Mouse (Mus musculus) Muller cell, postnatal 12 days (primary cell): Measurements from ENCODE around the gene Kat6b.

Experiments used
- DNase-seq: peaks from one replicate; pipeline ENCODE4 v3.0.0-alpha.2; 2015; ENCODE audit errors: inconsistent ontology term

The Kat6b gene

DNA sequence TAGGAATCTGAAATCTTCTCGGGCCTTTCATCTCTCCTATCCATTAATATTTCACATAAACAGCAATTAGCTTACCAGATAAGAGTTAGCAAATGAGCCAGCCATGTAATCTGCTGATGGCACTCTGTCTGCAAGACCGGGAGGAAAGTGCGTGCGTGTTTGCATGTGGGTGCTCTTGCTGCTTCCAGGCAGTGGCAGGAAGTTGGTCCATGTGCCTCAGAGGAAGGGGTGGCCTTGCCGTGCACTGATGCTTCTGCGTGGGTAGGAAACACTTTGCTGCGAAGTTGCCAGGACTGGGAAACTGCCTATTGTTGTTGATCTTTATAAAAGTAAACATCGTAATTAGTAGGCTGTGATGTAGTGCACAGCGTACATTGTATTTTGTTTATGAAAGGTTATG is 42.0 kb downstream of the Kat6b start:
- peak; percentile 13 for DNase-seq

DNA sequence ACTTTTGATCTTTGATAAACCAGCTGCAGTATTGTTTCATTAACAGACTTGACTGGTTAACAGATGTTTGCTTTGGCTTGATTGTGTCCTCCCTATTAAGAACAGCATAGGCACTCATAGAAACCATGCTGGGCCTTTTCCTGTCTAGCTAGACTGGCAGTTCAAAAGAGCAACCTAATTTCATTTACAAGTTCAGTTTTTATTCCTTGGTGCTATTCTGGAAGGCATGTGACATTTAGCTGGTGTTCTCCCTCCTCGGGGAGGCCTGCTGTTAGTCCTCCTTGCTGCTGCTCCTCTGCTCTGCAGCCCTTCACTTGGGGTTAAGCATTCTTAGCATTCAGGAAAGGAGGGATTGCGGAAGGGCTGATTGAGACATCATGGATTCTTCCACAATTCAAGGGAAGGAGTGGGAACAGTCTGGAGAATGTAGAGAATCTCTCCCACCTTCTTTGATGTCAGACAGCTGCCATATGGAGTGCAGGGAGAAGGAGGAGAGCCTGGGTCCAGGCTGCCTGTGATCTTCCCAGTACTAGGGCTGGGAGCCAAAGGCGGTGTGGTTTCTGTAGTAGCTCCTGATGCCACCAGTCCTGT is 42.7 kb downstream of the Kat6b start:
- DNase-seq: peak; percentile 80

DNA sequence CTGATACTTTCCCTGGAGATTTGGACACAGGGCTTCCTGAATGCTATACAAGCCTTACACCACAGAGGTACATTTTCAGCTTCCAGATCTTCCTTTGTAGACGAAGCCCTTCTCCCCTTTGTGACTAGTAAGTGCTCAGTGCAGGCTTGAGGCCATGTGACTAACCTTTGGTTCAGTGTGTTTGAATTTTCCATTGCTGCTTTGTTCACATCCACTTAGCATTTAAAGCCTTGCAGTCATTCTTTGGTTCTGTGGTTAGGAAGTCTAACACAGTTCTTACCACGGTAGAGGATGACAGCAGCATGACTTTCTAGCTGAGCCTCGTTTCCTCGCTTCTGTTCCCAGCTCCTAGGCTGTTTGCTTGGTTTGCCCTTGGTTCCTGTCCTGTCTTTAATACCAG is 44.4 kb downstream of the Kat6b start:
- DNase-seq: peak; percentile 64

DNA sequence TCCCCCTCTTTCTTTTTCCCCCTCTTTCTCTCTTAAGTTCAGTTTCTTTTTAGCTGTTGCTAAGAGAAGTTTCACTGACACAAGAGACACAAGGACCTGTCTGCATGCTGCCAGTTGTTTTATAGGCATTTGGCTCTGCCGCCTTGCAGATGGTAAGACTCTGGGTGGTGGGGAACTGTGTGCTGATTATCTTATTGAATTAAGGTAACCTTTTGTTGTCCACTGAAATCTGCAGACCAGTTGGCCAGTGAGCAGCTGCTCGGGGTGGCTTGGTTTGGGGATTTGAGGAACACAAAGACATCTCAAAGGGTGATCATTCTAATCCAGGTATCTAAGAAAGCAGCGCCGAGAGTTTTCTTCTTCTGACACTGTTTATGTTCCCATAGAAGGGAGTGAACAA is 52.3 kb downstream of the Kat6b start:
- DNase-seq: no peak

DNA sequence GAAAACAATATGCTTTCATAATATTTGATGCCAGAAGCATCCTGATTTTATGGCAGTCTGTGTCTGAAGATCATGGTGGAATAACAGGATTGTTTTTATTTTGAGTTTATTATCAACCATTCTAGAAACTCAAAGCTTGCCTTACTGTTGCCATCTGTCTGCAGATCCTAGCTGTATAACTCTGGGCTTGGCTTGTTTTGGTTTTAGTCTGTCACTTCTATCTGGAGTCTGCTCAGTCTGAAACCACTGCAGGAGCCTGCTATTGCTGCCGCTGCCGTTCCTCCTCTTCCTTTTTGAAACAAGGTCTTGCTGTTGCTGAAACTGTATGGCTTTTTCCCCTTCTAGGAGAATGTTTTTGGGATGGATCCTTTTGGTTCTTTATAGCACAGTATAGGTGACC is 52.8 kb downstream of the Kat6b start:
- no peak for DNase-seq

DNA sequence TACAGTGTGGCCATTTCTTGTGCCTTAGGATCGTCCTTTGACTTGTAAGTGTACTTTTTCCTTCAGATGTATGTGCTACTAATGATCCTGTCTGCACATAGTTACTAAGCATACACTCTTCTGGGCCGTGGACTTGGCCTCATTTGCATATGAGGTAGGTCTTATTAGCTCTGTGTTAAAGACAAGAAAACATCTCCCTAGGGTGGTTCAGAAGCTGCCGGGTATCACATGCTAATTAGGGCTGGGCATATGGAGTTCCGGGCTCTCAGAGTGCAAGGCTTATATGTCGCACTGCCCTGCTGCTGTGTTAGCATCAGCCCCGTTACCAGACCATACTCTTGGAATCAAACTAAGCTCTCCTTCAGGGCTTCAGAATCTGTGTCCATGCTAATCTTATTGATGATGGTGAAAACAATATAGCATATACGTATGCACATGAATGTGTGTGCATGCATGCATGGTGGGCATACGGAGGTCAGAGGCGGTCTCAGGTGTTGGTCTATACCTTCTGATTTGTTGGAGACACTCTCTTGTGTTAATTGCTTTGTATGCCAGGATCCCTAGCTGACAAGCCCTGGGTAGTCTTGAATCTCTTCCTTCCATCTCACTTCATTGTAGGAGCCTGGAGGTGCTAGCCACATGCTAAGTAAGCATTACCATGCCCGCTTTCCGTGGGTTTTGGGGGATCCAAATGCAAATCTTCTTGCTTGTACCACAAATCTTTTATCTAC is 53.5 kb downstream of the Kat6b start:
- no peak for DNase-seq

DNA sequence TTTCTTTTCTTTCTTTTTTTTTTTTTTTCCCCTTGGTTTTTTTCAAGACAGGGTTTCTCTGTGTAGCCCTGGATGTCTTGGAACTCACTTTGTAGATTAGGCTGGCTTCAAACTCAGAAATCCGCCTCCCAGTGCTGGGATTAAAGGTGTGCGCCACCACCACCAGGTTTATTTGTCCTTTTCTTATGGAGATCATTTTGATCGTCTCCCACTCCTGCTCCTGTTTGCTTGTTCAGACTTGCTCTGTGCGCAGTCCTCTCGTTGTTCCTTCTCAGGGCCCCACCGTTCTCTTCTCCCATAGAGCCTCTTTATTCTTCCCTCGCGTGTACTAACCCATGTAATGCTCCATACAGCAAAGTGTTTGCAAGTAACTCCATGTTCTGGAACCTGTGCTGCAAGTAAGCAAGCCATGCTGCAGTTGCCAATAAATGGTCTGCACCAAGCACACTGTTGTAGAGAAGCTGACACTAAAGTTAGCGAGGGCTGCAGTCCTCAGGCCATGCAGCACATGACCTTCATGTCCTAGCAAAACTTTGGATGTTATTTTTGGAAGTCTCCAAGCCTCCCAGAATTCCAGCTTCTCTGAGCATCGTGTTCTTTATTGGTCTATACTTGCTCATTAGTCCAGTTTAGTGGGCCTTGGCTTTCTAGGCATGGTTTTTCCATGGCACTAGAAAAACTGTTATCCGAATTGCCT is 55.4 kb downstream of the Kat6b start:
- no peak for DNase-seq

DNA sequence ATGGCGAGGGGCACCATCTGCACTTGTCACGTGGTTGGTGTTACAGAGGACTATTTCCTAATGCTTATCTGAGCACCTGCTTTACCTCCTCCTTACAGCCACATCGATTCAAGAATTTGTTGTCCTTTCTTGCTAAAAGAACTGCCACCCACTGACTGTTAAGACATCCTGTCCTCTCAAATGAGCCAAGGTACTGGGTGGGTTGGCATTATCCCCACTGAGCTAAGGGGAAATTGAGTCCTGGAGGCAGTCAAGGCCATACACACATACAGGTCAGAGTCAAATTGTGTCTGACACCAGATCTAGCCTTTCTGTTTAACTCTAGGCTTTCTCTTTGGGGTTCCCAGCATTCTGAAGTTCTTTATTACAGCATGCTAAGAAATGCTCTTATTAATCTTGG is 56.6 kb downstream of the Kat6b start:
- DNase-seq: no peak

DNA sequence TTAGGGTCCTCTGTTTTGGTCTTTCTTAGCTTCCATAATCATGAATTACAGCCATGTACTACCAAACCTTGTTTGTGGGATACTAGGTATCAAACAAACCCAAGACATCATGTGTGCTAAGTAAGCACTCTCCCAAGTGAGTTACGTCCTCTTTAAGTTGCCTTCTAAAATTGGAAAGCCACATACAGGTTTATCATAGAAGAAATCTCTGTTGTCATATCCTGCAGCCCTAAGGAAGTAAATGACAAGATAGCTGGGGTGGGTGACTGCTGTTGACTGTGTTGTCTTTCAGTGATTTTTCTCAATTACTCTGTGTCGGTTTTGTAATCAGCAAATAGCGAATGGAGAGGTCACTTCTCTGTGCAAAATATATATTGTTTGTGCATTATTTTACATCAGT is 58.5 kb downstream of the Kat6b start:
- no peak for DNase-seq

DNA sequence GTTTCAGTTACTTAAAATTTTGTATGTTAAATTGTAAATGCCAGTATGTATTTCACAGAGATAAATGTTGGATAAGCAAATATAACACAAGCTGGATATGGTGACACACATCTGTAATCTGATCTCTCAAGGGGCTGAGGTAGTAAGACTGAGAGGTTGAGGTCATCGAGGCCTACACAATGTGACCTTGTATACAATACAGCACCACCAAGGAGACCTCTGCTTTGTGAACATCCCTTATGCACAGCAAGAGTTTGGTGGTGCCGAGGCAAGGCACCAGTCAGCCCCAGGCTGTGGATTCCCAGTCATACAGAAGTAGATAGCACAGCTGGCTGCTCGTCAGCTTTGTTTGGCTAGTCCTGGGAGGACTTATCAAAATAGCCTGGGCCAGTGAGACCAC is 59.1 kb downstream of the Kat6b start:
- DNase-seq: no peak

DNA sequence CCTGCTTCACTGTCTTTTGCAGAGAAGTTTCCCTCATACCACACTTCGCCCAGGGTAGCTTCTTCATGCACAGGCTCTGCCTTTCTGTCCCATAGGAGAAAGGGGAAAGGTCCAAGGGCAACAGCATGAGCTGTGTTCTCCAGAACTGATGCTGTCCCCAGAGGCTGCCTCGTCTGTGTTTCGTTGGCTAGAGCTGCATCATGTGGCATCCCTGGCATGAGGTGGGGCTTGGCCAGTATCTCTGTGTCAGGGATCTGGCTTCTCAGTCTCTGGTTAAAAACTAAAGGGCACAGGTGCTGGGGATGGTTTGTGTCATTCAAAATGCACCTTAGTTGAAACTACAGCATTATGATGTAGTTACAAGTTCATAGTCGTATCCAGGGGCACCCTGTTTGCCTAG is 64.3 kb downstream of the Kat6b start:
- DNase-seq: no peak

DNA sequence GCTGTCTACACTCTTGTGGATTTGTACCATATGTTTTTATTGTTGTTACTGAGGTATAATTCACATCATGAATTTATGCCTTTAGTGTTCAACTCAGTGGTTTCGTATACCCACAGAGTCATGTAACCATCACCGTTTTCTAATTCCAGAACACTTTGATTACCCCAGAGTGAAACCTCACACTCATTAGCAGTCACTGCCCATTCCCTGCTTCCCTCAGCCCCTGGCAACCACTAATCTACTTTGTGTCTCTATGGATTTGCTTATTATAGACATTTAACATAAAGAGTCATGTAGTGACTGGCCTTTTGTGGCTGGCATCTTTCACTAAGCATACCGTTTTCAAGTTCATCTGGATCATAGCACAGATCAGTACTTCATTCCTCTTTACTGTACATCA is 65.1 kb downstream of the Kat6b start:
- DNase-seq: peak; percentile 11

DNA sequence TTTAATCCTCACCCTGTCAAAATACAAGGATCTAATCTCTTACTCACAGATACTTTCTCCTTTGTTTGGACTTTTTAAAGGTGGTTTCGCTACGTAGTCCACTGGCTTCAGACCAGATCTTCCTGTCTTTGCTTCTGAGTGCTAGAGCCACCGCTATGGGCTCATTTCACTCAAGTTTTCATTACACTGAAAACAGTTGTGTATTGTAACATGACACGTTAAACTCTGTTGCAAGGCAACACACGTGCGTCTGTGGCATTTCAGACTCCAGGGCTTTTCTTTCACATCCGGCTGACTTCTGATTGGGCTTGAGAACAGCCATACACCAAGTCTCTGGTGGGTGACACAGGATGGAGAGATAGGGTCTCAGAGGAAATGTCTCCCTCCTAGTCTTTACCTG is 66.1 kb downstream of the Kat6b start:
- DNase-seq: no peak

DNA sequence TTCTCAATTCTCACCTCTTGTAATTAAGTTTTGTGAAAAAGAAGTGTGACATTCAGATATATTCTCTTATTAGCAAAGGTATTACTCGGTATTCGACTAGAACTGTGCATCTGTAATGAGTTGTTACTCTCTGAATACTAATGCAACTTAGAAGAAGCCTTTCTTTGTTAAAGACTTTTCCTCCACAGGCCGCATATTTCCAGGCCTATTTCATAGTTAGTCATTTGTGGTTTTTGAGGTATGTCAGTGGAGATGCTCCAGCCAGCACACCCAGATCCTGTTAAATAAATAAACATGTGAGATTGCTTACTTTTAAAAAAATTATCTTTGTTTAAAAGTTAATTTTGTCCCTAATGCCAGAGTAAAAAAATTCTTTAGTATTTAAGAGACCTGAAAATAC is 66.7 kb downstream of the Kat6b start:
- peak; percentile 87 for DNase-seq

DNA sequence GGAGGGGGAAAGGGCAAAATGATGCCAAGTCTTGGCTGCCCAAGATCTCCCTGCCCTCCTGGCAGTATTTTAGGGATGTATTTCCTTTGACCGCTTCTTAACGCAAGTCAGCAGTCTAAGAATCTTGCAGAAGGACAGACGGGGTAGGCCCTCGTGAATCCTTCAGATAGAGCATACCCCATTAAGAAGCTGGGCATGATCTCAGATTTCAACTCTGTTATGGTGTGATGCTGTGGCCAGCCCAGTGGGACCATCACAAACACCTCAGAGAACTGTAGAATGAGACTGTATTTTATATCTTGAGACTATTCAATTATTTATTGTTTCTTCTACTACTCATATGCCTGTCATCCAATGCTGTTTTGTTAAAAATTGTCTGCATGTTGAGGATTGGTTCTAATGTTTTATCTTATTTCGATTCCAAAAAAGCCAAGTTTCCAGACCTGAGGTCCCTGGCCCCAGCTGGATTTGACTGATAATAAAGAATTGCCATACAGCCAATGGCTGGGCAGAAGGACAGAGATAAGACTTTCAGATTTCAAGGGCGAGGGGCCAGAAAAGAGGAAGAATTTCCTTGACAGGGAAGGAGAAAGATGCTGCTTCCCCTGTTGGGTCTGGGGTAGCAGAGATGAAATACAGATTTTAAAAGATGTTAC is 67.8 kb downstream of the Kat6b start:
- no peak for DNase-seq

DNA sequence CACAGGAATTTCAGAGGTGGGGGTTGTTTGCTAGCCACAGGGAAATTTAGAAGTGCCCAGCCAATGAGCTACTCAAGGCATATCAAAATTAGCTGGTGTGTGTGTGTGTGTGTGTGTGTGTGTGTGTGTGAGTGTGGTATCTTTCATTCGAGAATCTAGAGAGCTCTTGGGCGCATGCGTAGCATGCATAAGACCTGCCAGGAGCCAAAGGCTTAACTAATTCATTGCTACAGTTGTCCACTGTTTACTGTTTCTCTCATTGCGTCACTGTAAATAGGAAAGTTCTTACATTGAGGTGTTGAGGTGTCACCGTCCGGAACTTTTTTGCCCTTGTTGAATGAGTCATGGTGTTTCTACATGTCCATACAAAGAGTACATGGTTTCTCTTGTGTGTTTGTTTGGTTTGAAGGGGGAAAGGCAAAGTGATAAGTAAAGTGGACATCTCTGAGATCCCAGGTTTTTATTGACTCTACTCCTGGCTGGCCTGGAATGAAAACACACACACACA is 68.4 kb downstream of the Kat6b start:
- no peak for DNase-seq

DNA sequence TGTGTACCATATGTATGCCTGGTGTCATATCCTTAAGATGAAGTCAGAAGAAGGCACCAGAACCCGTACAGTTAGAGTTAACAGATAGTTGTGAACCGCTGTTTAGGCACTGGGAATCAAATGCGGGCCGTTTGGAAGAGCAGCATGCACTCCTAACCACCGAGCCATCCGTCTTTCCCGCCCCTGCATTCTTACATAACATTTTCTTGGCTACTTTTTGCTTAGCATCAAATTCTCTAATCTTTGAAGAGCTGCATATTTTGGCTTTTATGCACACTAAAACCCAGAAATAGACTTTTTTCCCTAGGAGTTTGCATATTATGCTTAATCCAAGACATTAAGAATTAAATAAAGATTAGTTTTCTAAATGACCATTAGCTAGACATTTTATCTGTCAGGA is 69.3 kb downstream of the Kat6b start:
- DNase-seq: no peak

DNA sequence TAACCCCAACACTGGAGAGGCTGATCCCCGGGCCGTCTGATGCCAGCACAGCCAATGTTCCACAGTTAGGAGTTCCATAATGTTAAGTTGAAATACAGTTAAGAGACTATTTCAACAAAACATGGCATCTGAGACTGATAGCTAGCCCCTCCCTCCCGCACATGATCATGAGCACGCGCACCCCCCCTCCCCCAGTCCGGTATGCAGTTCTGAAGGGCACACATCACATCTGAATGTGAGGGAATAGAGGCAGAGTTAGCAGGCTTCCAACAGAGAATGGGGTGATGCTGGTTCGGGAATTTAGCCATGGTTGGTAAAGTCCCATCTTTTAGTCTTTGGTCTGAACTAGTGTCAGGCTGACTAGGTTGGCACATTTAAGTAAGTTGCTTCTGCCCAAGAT is 70.4 kb downstream of the Kat6b start:
- peak; percentile 29 for DNase-seq

DNA sequence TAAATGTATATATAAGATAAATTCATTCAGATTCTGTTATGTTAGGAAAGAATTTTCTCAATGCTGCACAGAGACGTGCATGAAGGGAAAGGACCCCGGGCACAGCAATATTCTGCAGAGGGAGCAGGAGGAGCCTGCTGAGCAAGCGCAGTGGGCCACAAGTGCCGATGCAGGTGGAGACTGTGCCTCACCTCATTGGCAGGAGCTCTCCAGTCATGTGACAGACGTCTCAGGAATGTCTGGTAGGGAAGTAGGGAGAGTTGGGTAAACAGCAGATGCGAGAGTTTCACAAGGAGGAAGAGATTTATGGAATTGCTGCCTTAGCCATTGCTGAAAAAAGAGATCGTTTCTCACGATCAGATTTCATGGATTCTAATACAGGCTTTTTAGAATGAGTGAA is 71.7 kb downstream of the Kat6b start:
- no peak for DNase-seq

DNA sequence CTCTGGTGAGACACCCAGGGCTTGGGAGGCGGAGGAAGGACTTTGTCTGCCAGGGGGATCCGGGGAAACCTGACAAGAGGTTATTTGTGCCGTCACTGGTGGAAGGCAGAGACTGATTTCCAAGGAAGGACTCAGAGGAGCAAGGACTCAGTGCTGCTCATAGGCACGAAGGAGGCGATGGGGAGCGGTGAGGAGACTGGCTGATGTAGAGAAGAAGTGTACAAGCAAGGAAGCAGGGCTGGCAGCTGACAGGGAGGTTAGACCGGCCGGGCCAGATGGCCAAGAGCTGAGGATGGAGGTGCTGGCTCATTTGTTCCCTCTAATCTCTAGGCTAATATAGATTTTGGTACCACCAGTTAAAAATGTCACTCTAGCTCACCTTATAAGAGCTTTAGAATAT is 72.8 kb downstream of the Kat6b start:
- no peak for DNase-seq

DNA sequence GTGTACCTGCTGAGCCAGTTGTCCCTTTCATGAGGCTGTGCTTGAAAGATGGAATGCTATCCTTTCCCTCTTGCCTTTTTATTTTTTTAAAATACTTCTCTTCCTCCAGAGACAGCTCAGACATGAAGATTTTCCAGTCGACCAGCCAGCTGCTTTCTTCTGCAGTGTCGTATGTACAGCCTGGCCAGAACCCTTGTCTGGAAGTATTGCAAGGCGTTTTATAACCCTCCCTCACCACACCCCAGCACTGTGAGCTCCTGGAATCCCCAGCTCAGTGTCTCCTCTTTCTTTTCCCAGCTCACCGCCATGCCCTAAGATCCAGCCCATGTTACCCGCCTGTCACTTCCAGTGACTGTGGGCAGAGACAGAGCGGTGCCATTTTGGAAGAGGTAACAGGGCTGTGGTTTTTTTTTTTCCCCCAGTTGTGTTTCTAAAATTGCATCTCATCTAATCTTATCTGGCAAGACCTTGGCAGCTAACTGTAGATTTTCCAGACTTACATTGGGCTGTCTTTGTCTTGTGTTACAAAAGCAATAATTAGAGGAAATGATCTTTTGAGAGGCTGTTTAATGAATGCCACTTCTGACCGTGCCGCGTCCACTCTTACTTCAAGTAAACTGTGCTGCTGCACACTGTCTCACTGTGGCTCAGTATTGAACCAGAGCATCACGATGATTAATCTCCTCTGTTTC is 77.4 kb downstream of the Kat6b start:
- peak; percentile 86 for DNase-seq

DNA sequence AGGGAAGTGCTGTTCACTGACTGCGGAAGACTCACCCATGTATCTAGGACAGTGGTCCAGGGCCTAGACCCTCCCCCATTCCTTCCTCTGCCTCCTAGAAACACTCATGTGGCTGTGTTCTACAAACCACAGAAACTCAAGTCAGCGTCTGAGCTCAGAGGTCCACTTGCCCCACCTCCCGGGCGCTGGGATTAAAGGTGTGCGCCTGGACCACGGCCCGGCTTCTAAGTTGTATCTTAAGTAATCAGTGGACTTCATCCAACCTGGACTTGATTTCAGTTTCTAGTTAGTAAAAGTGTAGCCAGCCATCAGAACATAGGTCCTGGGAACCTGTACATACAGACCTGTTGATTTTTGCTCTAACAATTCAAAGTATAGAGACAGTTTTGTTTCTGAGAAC is 78.2 kb downstream of the Kat6b start:
- DNase-seq: no peak
